Mouse (Mus musculus) C2C12 (cell line): ENCODE results near the gene Tyrobp. TPM values are rescaled to one million over a fixed set of nuclear protein-coding genes. Genes with fewer than 3 reads are reported as not detected.
A peak's percentile ranks its signal among the peaks of the same experiment; 100 is the strongest.

Experiments
- H3K27me3 ChIP-seq: one replicate; pipeline ENCODE4 v1.6.1; 2011; ENCODE audit not compliant: control insufficient read depth, insufficient read depth, insufficient read length
- H3K36me3 ChIP-seq: one replicate; pipeline ENCODE4 v1.6.1; 2011; ENCODE audit not compliant: control insufficient read depth, insufficient read depth
- H3K4me3 ChIP-seq: one replicate; pipeline ENCODE4 v1.5.1; 2011; ENCODE audit warnings: mild to moderate bottlenecking, control low read depth; ENCODE audit not compliant: poor library complexity, insufficient read depth, severe bottlenecking
- H3K79me2 ChIP-seq: one replicate; pipeline ENCODE4 v1.6.1; 2011; ENCODE audit not compliant: control insufficient read depth, insufficient read depth
- H3K79me3 ChIP-seq: one replicate; pipeline ENCODE4 v1.6.1; 2011; ENCODE audit warnings: low read depth, control low read depth
- H3ac ChIP-seq: one replicate; pipeline ENCODE3; 2011; ENCODE audit warnings: low read depth; ENCODE audit not compliant: control insufficient read depth, insufficient read length
- CEBPB ChIP-seq: IDR thresholded peaks from one replicate; pipeline ENCODE4 v1.6.1; 2011; ENCODE audit warnings: low read depth, mild to moderate bottlenecking, control low read depth, moderate library complexity
- CTCF ChIP-seq: IDR thresholded peaks from one replicate; pipeline ENCODE4 v1.5.1; 2011; ENCODE audit not compliant: control insufficient read depth, insufficient read depth, insufficient read length
- FOSL1 ChIP-seq: IDR thresholded peaks from one replicate; pipeline ENCODE4 v1.8.0; 2011; ENCODE audit warnings: mild to moderate bottlenecking, low read length; ENCODE audit not compliant: poor library complexity, insufficient read depth, severe bottlenecking
- MAX ChIP-seq: IDR thresholded peaks from one replicate; pipeline ENCODE4 v1.6.1; 2011; ENCODE audit warnings: mild to moderate bottlenecking, control low read depth
- MYOD1 ChIP-seq: IDR thresholded peaks from one replicate; pipeline ENCODE4 v1.6.1; 2011; ENCODE audit warnings: low read depth; ENCODE audit not compliant: control insufficient read depth, insufficient read length
- MYOG ChIP-seq: IDR thresholded peaks from one replicate; pipeline ENCODE4 v1.6.1; 2011; ENCODE audit not compliant: control insufficient read depth, insufficient read length; ENCODE audit errors: extremely low read depth
- USF1 ChIP-seq: IDR thresholded peaks from one replicate; pipeline ENCODE4 v1.6.1; 2011; ENCODE audit warnings: low read depth, mild to moderate bottlenecking, control low read depth, moderate library complexity
- long read RNA-seq, 2 experiments: library from polyadenylated mRNA; unstranded; transcript quantifications; one replicate each; pipeline ENCODE4 v2.0.0; 2019 to 2020
- polyA plus RNA-seq: library from polyadenylated mRNA; unstranded; fragments of >200 nt; fragmentation: generic; extraction: Trizol; gene quantifications from one replicate; pipeline ENCODE4 v1.2.1, GENCODE M21; 2012; ENCODE audit warnings: missing spikeins

The Tyrobp gene
- not detected for polyA plus RNA-seq
- long read RNA-seq, experiment 1, result 0 reads
- long read RNA-seq, experiment 2, result 0 reads

DNA sequence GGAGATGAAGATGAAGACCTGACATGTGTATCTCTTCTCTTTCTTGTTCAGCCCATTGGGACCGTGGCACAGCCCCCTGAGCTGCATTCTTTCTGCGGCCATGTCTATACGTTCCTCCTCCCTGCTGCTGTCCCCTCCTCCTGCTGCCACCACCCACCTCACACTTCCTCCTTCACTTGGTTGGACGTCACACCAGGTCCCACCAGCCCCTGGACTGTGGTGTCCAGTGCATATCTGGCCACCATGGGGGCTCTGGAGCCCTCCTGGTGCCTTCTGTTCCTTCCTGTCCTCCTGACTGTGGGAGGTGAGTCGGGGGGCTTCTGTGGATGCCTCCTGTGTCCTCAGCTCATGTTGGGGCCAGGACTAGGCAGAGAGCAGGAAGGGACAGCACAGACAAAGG is at the start of gene Tyrobp:
Tyrobp (plus strand) TSS at position 165 of the 400 bp plus-strand sequence.
- Histone ChIP-seq H3K4me3 (no peak within 1 kb of the TSS), H3ac (no peak within 1 kb of the TSS), H3K79me3 (no peaks in the 10 kb centered on the region), H3K27me3 (peaks cover 23% of the 10 kb centered on the region), H3K36me3 (no peaks in the 10 kb centered on the region), H3K79me2 (no peaks in the 10 kb centered on the region)
- no peak for TF ChIP-seq CEBPB
- no peak for TF ChIP-seq CTCF
- no peak for TF ChIP-seq USF1
- TF ChIP-seq MYOG, result no peak
- no peak for TF ChIP-seq MYOD1
- TF ChIP-seq MAX, result no peak
- no peak for TF ChIP-seq FOSL1

DNA sequence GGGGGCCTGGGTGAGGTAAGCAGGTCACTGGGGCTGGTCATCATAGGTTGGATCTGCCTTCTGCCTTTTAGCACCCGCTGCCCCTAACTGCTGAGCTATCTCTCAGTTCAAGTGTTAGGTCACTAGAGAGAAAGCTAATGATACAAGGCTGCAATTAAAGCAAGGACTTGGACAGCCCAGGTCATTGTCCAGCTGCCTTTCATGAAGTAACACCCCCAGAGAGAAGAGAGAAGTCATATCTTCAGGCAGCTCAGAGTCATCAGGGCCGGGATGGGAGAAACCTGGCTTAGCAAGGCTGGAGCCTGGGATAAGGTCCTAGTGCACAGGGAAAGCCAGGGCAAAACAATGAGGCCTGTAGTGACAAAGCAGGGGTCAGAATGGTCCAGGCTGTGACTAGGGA is 46.1 kb upstream of the Tyrobp start:
- H3K4me3 ChIP-seq, result no peak overlapping the region
- H3ac ChIP-seq, result no peak overlapping the region
- no peaks in the 10 kb centered on the region for H3K79me3 ChIP-seq
- H3K79me2 ChIP-seq, result no peaks in the 10 kb centered on the region
- peaks cover 35% of the 10 kb centered on the region for H3K27me3 ChIP-seq
- H3K36me3 ChIP-seq, result no peaks in the 10 kb centered on the region
- no peak for TF ChIP-seq CEBPB

- H3K79me2 ChIP-seq, result no peaks in the 10 kb centered on the region
- peak overlapping the region; percentile 73 for H3ac ChIP-seq
- no peaks in the 10 kb centered on the region for H3K36me3 ChIP-seq
- H3K79me3 ChIP-seq, result no peaks in the 10 kb centered on the region
- no peak overlapping the region for H3K4me3 ChIP-seq
- peaks cover 8% of the 10 kb centered on the region for H3K27me3 ChIP-seq
- TF ChIP-seq FOSL1 (no peak), CEBPB (no peak), CTCF (peak; percentile 91), MAX (peak; percentile 12)
Observed at GRCm38 (mm10) chr7:30373501-30373962, 40.0 kb upstream of the Tyrobp start.

GRCm38 (mm10) chr7:30380061-30380460 is 33.5 kb upstream of the Tyrobp start:
- H3ac ChIP-seq, result no peak overlapping the region
- H3K4me3 ChIP-seq, result no peak overlapping the region
- TF ChIP-seq CTCF (no peak), FOSL1 (no peak), MAX (no peak), MYOD1 (no peak), CEBPB (no peak), USF1 (no peak), MYOG (no peak)
- no peaks in the 10 kb centered on the region for H3K79me2 ChIP-seq
- no peaks in the 10 kb centered on the region for H3K36me3 ChIP-seq
- H3K27me3 ChIP-seq, result peaks cover 8% of the 10 kb centered on the region
- H3K79me3 ChIP-seq, result no peaks in the 10 kb centered on the region

DNA sequence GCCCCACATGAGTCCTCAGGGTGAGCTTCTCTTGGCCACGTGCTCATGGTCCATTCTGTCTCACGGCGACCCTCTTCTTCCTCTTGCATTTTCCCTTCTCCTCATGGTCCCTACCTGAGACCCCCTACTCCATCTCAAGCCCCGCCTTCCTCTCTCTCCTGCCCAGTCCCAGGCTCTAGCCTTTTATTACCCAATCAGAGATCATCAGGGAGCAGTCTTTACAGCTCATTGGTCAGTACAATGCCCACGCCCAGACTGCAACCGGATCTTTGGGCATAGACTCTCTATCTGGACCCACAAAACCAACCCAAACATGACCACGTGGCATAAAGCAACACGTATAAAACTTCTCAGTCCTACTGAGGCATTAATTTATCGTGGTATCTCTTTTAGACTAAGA is 29.5 kb upstream of the Tyrobp start:
- Histone ChIP-seq H3K4me3 (no peak overlapping the region), H3K36me3 (no peaks in the 10 kb centered on the region), H3K79me3 (no peaks in the 10 kb centered on the region), H3ac (no peak overlapping the region), H3K27me3 (no peaks in the 10 kb centered on the region), H3K79me2 (no peaks in the 10 kb centered on the region)
- TF ChIP-seq USF1, result no peak
- TF ChIP-seq CTCF, result no peak
- no peak for TF ChIP-seq CEBPB
- no peak for TF ChIP-seq MAX
- no peak for TF ChIP-seq MYOG
- TF ChIP-seq MYOD1, result no peak
- no peak for TF ChIP-seq FOSL1

GRCm38 (mm10) chr7:30392746-30393520 is 20.6 kb upstream of the Tyrobp start:
- Histone ChIP-seq H3K36me3 (no peaks in the 10 kb centered on the region), H3ac (no peak overlapping the region), H3K79me2 (no peaks in the 10 kb centered on the region), H3K79me3 (no peaks in the 10 kb centered on the region), H3K27me3 (peaks cover 11% of the 10 kb centered on the region), H3K4me3 (no peak overlapping the region)
- no peak for TF ChIP-seq FOSL1
- no peak for TF ChIP-seq MYOD1
- TF ChIP-seq USF1, result no peak
- TF ChIP-seq MAX, result no peak
- TF ChIP-seq CTCF, result no peak
- no peak for TF ChIP-seq MYOG
- TF ChIP-seq CEBPB, result no peak
